Mouse (Mus musculus) layer of hippocampus, postnatal 14 days (tissue): ENCODE results near the gene St3gal3. TPM values are rescaled to one million over a fixed set of nuclear protein-coding genes. Genes with fewer than 3 reads are reported as not detected.

ENCODE experiments used
- DNase-seq, 2 experiments: peaks; one replicate each; pipeline ENCODE4 v3.0.0; 2021 to 2022; ENCODE audit warnings: low spot score in 2 of 2, mixed read lengths in 1 of 2
- total RNA-seq, 2 experiments: library from RNA; stranded (reverse); gene quantifications; 2 replicates each; pipeline ENCODE4 v1.2.3; 2021

The St3gal3 gene
- total RNA-seq, 2 experiments from 2014 or later = 40.7 to 43.0 TPM

- DNase-seq = no peak
Observed at GRCm38 (mm10) chr4:118143679-118144078, 9.0 kb upstream of the St3gal3 start.

DNA sequence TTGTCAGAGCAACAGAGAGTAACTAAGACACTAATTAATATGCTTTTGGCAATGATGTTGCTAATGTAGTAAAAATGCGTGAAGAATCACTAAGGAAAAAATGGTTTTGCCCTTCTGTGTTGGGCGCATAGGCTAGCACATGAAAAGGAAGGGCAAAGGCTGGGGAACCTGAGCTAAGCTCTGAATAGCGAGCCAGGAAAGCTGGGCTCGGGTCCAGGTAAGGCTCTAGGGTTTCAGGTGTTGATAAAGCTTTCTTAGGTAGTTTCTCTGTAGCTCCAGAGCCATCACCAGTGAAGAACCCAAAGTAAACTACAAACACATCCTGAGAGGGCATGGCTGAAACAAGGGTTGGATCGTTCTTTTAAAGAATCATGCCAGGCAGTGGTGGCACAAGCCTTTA lies 6.8 kb upstream of the St3gal3 start:
- no peak for DNase-seq

- DNase-seq = peak; percentile 50 to 73
Observed at GRCm38 (mm10) chr4:118138891-118139290, 4.2 kb upstream of the St3gal3 start.

GRCm38 (mm10) chr4:118137857-118138256 lies 3.1 kb upstream of the St3gal3 start:
- no peak for DNase-seq

- DNase-seq = no peak
Observed at GRCm38 (mm10) chr4:118137311-118137710, 2.6 kb upstream of the St3gal3 start.

DNA sequence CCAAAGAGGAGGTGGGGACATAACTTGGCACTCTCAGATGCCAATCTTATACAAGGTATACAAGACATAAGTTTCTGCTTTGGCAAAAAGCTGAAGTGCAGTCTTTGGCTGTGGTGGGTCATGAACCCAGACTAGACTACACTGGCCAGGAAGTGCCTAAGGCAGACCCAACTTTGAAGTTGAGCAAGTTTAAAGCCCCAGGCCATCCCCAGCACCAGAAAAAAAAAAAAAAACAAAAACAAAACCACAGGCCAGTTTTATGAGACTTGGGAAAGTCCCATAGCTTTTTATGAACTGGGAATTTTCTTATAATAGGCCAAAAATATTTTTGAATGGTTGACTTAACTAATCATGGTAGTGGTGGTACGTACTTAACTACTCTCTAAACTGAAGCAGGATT lies 700 bp upstream of the St3gal3 start:
- DNase-seq = no peak

GRCm38 (mm10) chr4:118131329-118131728 lies 3.4 kb downstream of the St3gal3 start:
- no peak for DNase-seq

DNA sequence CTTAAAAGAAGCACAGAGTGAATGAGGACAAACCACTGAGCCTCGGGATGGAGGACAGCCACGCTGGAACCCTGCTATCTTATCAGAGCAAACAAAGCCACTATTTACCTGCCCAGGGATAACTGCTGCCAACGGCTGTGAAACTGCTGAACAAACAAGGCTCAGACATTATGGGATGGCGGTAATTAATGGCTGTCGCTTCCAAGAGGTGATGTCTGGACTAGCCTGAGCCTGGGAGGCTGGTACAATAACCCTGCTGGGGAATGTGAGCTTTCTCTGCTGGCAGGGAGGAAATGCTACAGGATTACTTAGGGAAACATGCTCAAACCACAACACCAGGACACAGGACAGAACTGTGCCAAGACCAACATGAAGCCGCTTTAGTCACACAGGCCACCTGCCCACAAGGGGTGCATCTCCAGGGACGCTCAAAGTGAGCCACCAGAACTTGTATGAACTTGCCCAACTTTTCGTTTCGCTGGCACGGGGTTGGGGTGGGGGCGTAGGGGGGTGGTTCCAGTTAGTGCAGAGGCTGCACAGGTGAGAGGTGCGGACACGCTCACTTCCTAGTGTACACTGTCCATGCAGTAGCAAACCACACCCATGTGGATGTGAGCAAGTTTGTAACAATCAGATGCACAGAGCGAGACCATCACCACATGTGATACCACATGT lies 11.5 kb downstream of the St3gal3 start:
- no peak for DNase-seq

- DNase-seq = no peak
Observed at GRCm38 (mm10) chr4:118122078-118122477, 12.6 kb downstream of the St3gal3 start.

DNA sequence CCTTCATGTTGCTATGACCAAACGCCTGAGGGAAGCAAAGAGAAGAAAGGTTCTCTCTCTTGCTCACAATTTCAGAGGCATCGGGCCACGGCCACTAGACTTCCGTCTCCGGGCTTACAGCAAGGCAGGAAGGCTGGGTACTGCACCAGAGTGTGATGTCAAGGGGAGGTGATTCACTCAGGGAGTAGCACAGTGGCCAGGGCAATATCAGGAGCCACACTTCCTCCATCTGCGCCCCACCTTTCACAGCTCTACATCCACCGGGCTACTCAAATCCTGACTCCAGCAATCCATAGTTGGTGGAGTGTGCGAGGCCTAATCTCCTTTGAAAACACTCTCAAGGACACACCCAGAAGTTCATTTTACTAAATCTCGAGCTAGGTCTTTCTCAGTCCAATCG lies 17.1 kb downstream of the St3gal3 start:
- DNase-seq = no peak

GRCm38 (mm10) chr4:118116098-118116497 lies 18.6 kb downstream of the St3gal3 start:
- no peak for DNase-seq

- no peak for DNase-seq
Observed at GRCm38 (mm10) chr4:118115132-118115531, 19.6 kb downstream of the St3gal3 start.

GRCm38 (mm10) chr4:118112601-118113000 lies 22.1 kb downstream of the St3gal3 start:
- DNase-seq = peak in 1 of 2 experiments; percentile 9

DNA sequence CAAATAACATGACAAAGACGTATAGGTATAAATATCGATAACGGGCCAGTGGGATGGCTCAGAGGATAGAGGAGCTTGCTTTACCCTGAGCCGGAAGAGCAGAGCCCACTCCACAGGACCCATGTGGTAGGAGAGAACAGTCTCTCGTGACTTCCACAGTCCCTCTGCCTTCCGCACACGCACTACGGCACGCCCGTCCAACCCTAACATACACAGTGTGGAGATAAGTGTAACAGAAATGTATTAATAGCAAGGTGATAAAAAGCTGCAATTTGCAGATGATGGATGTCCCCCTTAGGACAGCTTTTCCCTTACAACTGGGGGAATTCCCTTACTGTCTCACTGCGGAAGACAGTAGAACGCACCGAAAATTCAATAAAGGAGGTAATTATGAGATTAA lies 25.1 kb downstream of the St3gal3 start:
- no peak for DNase-seq

- no peak for DNase-seq
Observed at GRCm38 (mm10) chr4:118108779-118109178, 25.9 kb downstream of the St3gal3 start.

GRCm38 (mm10) chr4:118105256-118106053 lies 29.3 kb downstream of the St3gal3 start:
- no peak for DNase-seq

GRCm38 (mm10) chr4:118103280-118103830 lies 31.4 kb downstream of the St3gal3 start:
- DNase-seq = no peak

DNA sequence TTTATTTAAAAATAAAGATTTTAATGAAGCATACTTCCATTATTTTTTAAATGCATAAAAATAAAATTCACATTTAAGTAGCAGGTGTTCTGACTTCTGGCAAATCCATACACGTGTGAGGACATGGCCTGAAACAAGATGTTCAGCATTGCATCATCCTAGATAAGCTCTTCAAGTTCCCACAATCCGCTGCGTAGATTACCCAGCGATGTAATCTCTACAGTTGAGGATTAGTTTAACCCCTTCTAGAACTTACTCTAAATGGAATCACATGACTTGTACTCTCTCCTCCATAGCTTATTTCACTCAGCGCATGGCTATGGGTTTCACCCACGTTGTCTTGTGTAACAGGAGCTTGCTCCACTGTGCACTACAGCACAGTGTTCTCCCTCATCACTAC lies 33.2 kb downstream of the St3gal3 start:
- no peak for DNase-seq

DNA sequence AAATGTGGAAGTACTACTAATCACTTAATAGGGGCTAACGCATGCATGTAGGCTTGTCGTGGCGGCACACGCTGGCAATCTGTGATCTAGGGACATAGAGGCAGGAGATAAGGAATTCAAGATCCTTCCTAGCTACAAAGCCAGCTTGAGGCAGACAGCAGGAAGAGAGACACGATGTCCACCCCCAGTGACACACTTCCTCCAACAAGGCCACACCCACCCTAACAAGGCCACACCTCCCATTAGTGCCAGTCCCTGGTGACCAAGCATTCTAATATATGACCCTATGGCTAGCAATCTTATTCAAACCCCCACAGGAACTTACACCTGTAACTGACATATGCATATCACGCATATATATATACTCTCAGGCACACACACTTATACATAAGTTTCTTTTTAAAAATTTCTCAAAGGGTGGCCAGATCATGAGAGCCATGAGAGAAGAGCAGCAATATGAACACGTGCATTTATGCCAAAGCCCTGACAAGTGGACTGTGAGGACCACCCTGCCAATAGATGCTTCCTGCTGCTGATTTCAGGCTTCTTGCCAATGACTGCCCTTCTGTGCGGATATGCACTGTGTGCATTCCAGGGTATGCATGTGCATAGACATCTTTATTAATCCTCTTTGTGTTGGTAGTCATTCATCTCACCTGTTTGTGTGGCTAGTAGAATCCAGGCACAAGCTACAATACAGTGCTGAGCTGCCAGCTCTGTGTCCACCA lies 34.9 kb downstream of the St3gal3 start:
- DNase-seq = no peak

DNA sequence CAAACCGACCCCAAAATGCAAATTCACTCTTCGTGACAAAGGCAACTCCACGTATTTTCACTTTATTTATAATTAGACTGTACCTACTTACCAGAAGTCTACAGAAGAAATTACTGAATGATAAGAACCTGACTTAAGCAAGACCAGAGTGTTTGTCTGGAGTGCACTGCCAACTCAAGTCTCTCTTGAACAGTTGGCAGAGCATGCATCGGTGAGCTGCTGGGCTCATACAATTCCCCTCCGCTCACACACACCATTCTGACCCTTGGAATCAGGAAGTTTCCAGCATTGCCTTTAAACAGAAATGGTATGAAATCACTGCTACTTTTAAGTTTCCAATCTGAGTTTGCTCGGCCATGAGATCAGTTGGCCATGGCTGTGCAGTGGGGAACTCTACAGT lies 36.1 kb downstream of the St3gal3 start:
- no peak for DNase-seq

DNA sequence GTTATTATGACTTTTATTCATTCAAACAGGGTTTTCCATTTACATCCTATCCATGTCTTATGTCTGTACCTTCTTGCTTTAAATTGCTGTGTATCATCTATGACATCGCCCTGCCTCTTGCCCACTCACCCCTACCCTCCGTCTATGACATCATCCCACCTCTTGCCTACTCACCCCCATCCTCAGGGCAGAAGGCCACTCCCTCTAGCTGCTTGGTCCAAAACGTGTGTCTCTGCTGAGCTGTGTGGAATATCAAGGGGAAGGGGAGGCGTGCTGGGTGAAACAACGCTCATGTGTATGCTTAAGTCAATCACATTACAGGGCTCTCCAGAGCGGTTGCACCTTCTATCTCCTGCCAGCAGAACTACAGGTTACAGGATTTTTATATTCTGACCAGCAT lies 38.6 kb downstream of the St3gal3 start:
- DNase-seq = no peak
